Mouse (Mus musculus) skeletal muscle tissue, postnatal 0 days (tissue): ENCODE results near the gene Rnf32. TPM values are rescaled to one million over a fixed set of nuclear protein-coding genes. Genes with fewer than 3 reads are reported as not detected.

Experiments used
- polyA plus RNA-seq: library from polyadenylated mRNA; unstranded; fragments of >200 nt; fragmentation: Nextera tagmentation; extraction: Ambion mirVana; gene quantifications from 2 replicates; pipeline ENCODE4 v1.2.1, GENCODE M21; 2015

The Rnf32 gene
- 0.24 and 0.41 TPM in 2 replicates for polyA plus RNA-seq

GRCm38 (mm10) chr5:29195570-29196263, at the start of gene Rnf32:
Rnf32 (plus strand) TSS chr5:29195992.

Other genes with a start within 250 kb of the Rnf32 start
- gene Lmbr1, start 182.4 kb downstream of the Rnf32 start, polyA plus RNA-seq, result 9.1 and 10.0 TPM in 2 replicates
- gene Nom1, start 238.7 kb downstream of the Rnf32 start, polyA plus RNA-seq, result 13.3 and 14.9 TPM in 2 replicates